Mouse (Mus musculus): ENCODE measurements around the gene Fbxw20. TPM values are rescaled to one million over a fixed set of nuclear protein-coding genes. Genes with fewer than 3 reads are reported as not detected.
"Not testable (repeated sequence)": the region's sequence is repeated elsewhere in the genome, so short reads cannot be mapped to it uniquely, and the experiment has no call there.

The Fbxw20 gene
- total and polyA plus RNA-seq, 3 experiments: not detected

DNA sequence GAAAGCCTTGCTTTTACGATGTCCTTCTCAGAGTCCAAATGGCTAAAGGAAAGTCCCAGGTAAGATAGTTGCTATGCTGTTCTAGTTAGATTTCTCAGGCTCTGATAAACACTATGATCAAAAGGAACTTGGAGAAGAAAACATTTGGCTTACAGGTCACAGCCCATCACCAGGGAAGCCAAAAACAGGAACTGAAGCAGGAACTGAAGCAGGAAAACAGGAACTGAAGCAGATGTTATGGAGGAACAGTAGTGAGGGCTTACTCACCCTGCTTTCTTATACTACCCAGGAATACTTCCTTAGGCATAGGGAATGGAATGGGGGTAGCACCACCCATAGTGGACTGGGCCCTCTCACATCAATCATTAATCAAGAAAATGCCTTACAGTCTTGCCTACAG lies 34.2 kb downstream of the Fbxw20 start:
- H3K36me3 ChIP-seq (ENCODE audit: control insufficient read depth in 1 of 2, insufficient read depth in 2 of 2, low read length in 2 of 2): no peaks in the 10 kb centered on the region
- no peaks in the 10 kb centered on the region for H3K4me1 ChIP-seq (ENCODE audit: control insufficient read depth in 1 of 2, insufficient read depth in 2 of 2, low read length in 2 of 2)
- H3K27me3 ChIP-seq (ENCODE audit: control insufficient read depth in 1 of 2, insufficient read depth in 2 of 2, low read length in 2 of 2): no peaks in the 10 kb centered on the region
- H3K79me2 ChIP-seq (ENCODE audit: control insufficient read depth, insufficient read depth, low read length, poor library complexity): no peaks in the 10 kb centered on the region
- no peak overlapping the region for H3K9ac ChIP-seq (ENCODE audit: control insufficient read depth, low read depth, low read length, poor library complexity, severe bottlenecking)
- H3K27ac ChIP-seq (ENCODE audit: control insufficient read depth, low read depth, low read length): no peak overlapping the region
- no peaks in the 10 kb centered on the region for H3K9me3 ChIP-seq (replicated peaks; ENCODE audit: insufficient read depth, low read length)
- TF ChIP-seq ZNF384 (IDR thresholded peaks at IDR 0.05; ENCODE audit: low read depth, low read length) (no peak), MAFK (IDR thresholded peaks at IDR 0.05; ENCODE audit: borderline replicate concordance, low read depth, low read length) (no peak), CTCF (IDR thresholded peaks at IDR 0.05 in 2 of 3, conservative IDR thresholded peaks at IDR 0.05 in 1 of 3; ENCODE audit: control insufficient read depth in 1 of 3, insufficient read depth in 1 of 3, low read depth in 2 of 3, low read length in 3 of 3, poor library complexity in 1 of 3, severe bottlenecking in 1 of 3) (no peak), POLR2A (IDR thresholded peaks at IDR 0.05; ENCODE audit: control insufficient read depth in 1 of 2, insufficient read depth in 1 of 2, low read depth in 1 of 2, low read length in 2 of 2, poor library complexity in 1 of 2) (no peak), MXI1 (IDR thresholded peaks at IDR 0.05; ENCODE audit: low read depth, low read length) (no peak), MAX (IDR thresholded peaks at IDR 0.05; ENCODE audit: low read length) (no peak), MAZ (IDR thresholded peaks at IDR 0.05; ENCODE audit: low read depth, low read length) (no peak), TCF12 (IDR thresholded peaks at IDR 0.05; ENCODE audit: low read depth, low read length) (no peak), UBTF (IDR thresholded peaks at IDR 0.05; ENCODE audit: borderline replicate concordance, insufficient read depth, low read depth, low read length) (no peak), ETS1 (IDR thresholded peaks at IDR 0.05; ENCODE audit: low read depth, low read length) (no peak), JUND (IDR thresholded peaks at IDR 0.05; ENCODE audit: low read depth, low read length) (no peak), POLR2AphosphoS5 (IDR thresholded peaks at IDR 0.05; ENCODE audit: borderline replicate concordance, low read depth, low read length) (no peak)
- no peak overlapping the region for H3K4me3 ChIP-seq (ENCODE audit: control insufficient read depth in 1 of 2, insufficient read depth in 1 of 2, low read depth in 2 of 2, low read length in 2 of 2)
- DNase-seq (ENCODE audit: low read depth, low spot score): peak; percentile 12

DNA sequence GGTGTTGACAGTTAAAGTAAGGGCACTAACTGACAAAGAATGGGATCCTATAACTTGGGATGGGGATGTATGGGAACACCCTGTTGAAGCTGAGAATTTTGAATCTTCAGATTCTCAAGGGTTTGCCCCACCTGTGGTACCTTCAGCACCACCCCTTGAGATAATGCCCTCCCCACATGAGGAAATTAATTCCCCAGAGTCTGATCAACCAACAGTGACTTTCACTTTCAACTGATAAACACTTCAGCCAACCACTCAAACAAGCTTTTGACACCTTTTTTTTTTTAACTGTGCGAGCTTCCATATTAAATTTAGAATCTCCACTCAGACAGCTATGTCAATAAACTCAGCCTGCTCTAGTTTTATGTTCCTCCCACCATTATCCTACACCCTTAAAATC lies 35.2 kb downstream of the Fbxw20 start:
- Histone ChIP-seq H3K9me3 (replicated peaks; ENCODE audit: insufficient read depth, low read length) (no peaks in the 10 kb centered on the region), H3K36me3 (ENCODE audit: control insufficient read depth in 1 of 2, insufficient read depth in 2 of 2, low read length in 2 of 2) (no peaks in the 10 kb centered on the region), H3K9ac (ENCODE audit: control insufficient read depth, low read depth, low read length, poor library complexity, severe bottlenecking) (no peak overlapping the region), H3K4me3 (ENCODE audit: control insufficient read depth in 1 of 2, insufficient read depth in 1 of 2, low read depth in 2 of 2, low read length in 2 of 2) (no peak overlapping the region), H3K27ac (ENCODE audit: control insufficient read depth, low read depth, low read length) (no peak overlapping the region), H3K4me1 (ENCODE audit: control insufficient read depth in 1 of 2, insufficient read depth in 2 of 2, low read length in 2 of 2) (no peaks in the 10 kb centered on the region), H3K79me2 (ENCODE audit: control insufficient read depth, insufficient read depth, low read length, poor library complexity) (no peaks in the 10 kb centered on the region), H3K27me3 (ENCODE audit: control insufficient read depth in 1 of 2, insufficient read depth in 2 of 2, low read length in 2 of 2) (no peaks in the 10 kb centered on the region)
- DNase-seq (ENCODE audit: low read depth, low spot score): no peak
- TF ChIP-seq E2F4 (IDR thresholded peaks at IDR 0.05; ENCODE audit: borderline replicate concordance, low read depth, low read length) (no peak), SMC3 (IDR thresholded peaks at IDR 0.05; ENCODE audit: low read depth, low read length) (no peak), NRF1 (IDR thresholded peaks at IDR 0.05; ENCODE audit: insufficient read depth, low read depth, low read length, poor library complexity, severe bottlenecking) (no peak), ZC3H11A (IDR thresholded peaks at IDR 0.05; ENCODE audit: low read depth, low read length) (no peak), HCFC1 (IDR thresholded peaks at IDR 0.05; ENCODE audit: low read depth, low read length) (no peak), ELF1 (IDR thresholded peaks at IDR 0.05; ENCODE audit: low read depth, low read length) (no peak), EP300 (IDR thresholded peaks at IDR 0.05; ENCODE audit: low read depth in 1 of 2, low read length in 2 of 2) (no peak)

DNA sequence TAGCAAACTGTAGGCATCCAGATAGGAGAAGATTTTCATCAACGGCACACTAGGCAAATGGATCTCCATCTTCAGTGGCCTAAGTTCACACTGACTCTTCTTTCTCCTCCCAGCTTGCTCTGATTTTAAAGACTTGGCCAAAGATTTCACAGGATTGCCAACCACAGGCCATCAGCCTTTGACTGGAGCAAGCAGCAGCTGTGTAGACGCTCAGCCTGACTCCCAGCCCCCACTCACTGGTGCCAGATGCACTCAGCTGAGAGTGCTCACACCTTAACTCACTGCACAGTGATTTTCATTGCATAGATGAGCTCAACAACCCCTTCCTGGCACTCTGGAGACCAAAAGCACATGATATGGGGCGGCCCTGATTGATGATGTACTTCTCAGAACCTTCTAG lies 38.7 kb downstream of the Fbxw20 start, which contains the start of gene Fbxw13:
Gene Fbxw13, minus strand, starts transcription at position 101 of the 400 bp plus-strand sequence.
- not testable (repeated sequence) for H3K36me3 ChIP-seq (ENCODE audit: control insufficient read depth in 1 of 2, insufficient read depth in 2 of 2, low read length in 2 of 2); H3K27me3 ChIP-seq (ENCODE audit: control insufficient read depth in 1 of 2, insufficient read depth in 2 of 2, low read length in 2 of 2); H3K9me3 ChIP-seq (replicated peaks; ENCODE audit: insufficient read depth, low read length); H3K27ac ChIP-seq (ENCODE audit: control insufficient read depth, low read depth, low read length); H3K79me2 ChIP-seq (ENCODE audit: control insufficient read depth, insufficient read depth, low read length, poor library complexity); H3K9ac ChIP-seq (ENCODE audit: control insufficient read depth, low read depth, low read length, poor library complexity, severe bottlenecking); H3K4me1 ChIP-seq (ENCODE audit: control insufficient read depth in 1 of 2, insufficient read depth in 2 of 2, low read length in 2 of 2); DNase-seq (ENCODE audit: low read depth, low spot score); H3K4me3 ChIP-seq (ENCODE audit: control insufficient read depth in 1 of 2, insufficient read depth in 1 of 2, low read depth in 2 of 2, low read length in 2 of 2)

Data from MEL (cell line).